Mouse (Mus musculus) cerebellum, adult 2 months (tissue): ENCODE results near the gene Rdh9.

Source experiments
- CTCF ChIP-seq: fragments of 200-500 bp; IDR thresholded peaks from 2 replicates; pipeline ENCODE4 v1.5.1; 2011; ENCODE audit warnings: low read depth, mild to moderate bottlenecking, control low read depth, low read length, moderate library complexity, borderline replicate concordance; ENCODE audit not compliant: insufficient read depth
- POLR2A ChIP-seq: fragments of 200-500 bp; IDR thresholded peaks from 2 replicates; pipeline ENCODE4 v1.6.1; 2011; ENCODE audit warnings: low read length, control low read depth, borderline replicate concordance; ENCODE audit not compliant: insufficient read depth

GRCm38 (mm10) chr10:127835292-127835691 lies 59.1 kb downstream of the Rdh9 start:
- TF ChIP-seq CTCF: no peak
- no peak for TF ChIP-seq POLR2A
